Mouse (Mus musculus) CD4-positive, CD25-positive, alpha-beta regulatory T cell, adult 2 months (primary cell): ENCODE results near the gene Ppp1r14b.

Experiments
- DNase-seq: peaks from one replicate; pipeline ENCODE4 v3.0.0-alpha.2; 2012; ENCODE audit warnings: low read depth, low spot score

The Ppp1r14b gene

GRCm38 (mm10) chr19:6974211-6975205, at the start of gene Ppp1r14b:
Gene Ppp1r14b, plus strand, starts transcription at chr19:6974968.
- peak; percentile 86 for DNase-seq

- no peak for DNase-seq
These were observed 49.5 kb upstream of the Ppp1r14b start, which contains the start of gene Catsperz for GRCm38 (mm10) chr19:6925307-6925573. Gene Catsperz, minus strand, starts transcription at chr19:6925380.

GRCm38 (mm10) chr19:6925611-6926329, 49.0 kb upstream of the Ppp1r14b start:
- no peak for DNase-seq

GRCm38 (mm10) chr19:6926559-6927255, 48.1 kb upstream of the Ppp1r14b start:
- DNase-seq: peak; percentile 58

GRCm38 (mm10) chr19:6928080-6928479, 46.7 kb upstream of the Ppp1r14b start:
- no peak for DNase-seq

GRCm38 (mm10) chr19:6931002-6931401, 43.8 kb upstream of the Ppp1r14b start:
- no peak for DNase-seq

GRCm38 (mm10) chr19:6932018-6932417, 42.8 kb upstream of the Ppp1r14b start:
- no peak for DNase-seq

- DNase-seq: no peak
These were observed 41.7 kb upstream of the Ppp1r14b start for GRCm38 (mm10) chr19:6933102-6933435.

GRCm38 (mm10) chr19:6933436-6934194, 41.2 kb upstream of the Ppp1r14b start:
- peak; percentile 40 for DNase-seq

- no peak for DNase-seq
These were observed 40.4 kb upstream of the Ppp1r14b start, which contains the start of gene Kcnk4 for GRCm38 (mm10) chr19:6934195-6934977. Gene Kcnk4, minus strand, starts transcription at chr19:6934515.

GRCm38 (mm10) chr19:6936299-6936698, 38.5 kb upstream of the Ppp1r14b start:
- DNase-seq: peak; percentile 61

GRCm38 (mm10) chr19:6937541-6938465, 37.0 kb upstream of the Ppp1r14b start:
- DNase-seq: no peak

GRCm38 (mm10) chr19:6939106-6940002, 35.4 kb upstream of the Ppp1r14b start:
- no peak for DNase-seq

GRCm38 (mm10) chr19:6940396-6941351, 34.1 kb upstream of the Ppp1r14b start:
- no peak for DNase-seq

- DNase-seq: peak; percentile 97
These were observed 33.2 kb upstream of the Ppp1r14b start, which contains the start of gene Bad for GRCm38 (mm10) chr19:6941372-6942248. Gene Bad, plus strand, starts transcription at chr19:6941861.

GRCm38 (mm10) chr19:6942249-6942691, 32.5 kb upstream of the Ppp1r14b start, which contains the start of gene Gpr137:
Gene Gpr137, minus strand, starts transcription at chr19:6942480.
- peak; percentile 91 for DNase-seq
